ENCODE assay signal across 12 mouse cellular contexts in genomic region chr5:125138841-125139430, GRCm38 (mm10). TPM values are rescaled to one million over a fixed set of nuclear protein-coding genes. Genes with fewer than 3 reads are reported as not detected.
DNase-seq lines count a peak whose midpoint lies in the region; ATAC-seq and TF ChIP-seq lines count a peak whose summit lies in the region.
"Had no signal": no experiment of that assay in that cellular context is flagged by ENCODE, and none has a peak within 500 bp of the region (broad histone marks: within the 10 kb centered on the region; RNA-seq: fewer than 3 reads in every experiment).

No protein-coding gene starts in this region.

- H3K4me3 ChIP-seq in kidney, embryonic 15.5 days (replicated peaks) = no peak overlapping the region
- no peak overlapping the region for H3K4me3 ChIP-seq in hindbrain, embryonic 13.5 days
- peak overlapping the region; percentile 34 for H3K4me3 ChIP-seq in myocyte

- 90% methylated on average over 13 of the region's 13 CpGs for WGBS in kidney, embryonic 15.5 days
- WGBS in hindbrain, embryonic 13.5 days = 80% methylated on average over 13 of the region's 13 CpGs

- H3K36me3 ChIP-seq in kidney, embryonic 15.5 days = no peaks in the 10 kb centered on the region
- H3K36me3 ChIP-seq in hindbrain, embryonic 13.5 days = no peaks in the 10 kb centered on the region
- H3K36me3 ChIP-seq in myocyte (ENCODE audit: control insufficient read depth, insufficient read depth) = no peaks in the 10 kb centered on the region
- H3K36me3 ChIP-seq: G1E had no signal

- no peaks in the 10 kb centered on the region for H3K27me3 ChIP-seq in kidney, embryonic 15.5 days
- no peaks in the 10 kb centered on the region for H3K27me3 ChIP-seq in hindbrain, embryonic 13.5 days
- no peaks in the 10 kb centered on the region for H3K27me3 ChIP-seq in myocyte (ENCODE audit: control insufficient read depth, insufficient read depth, insufficient read length)

- H3K27ac ChIP-seq in kidney, embryonic 15.5 days = peak overlapping the region; percentile 97; the same call in 1 of the 2 replicates
- peak overlapping the region; percentile 97 for H3K27ac ChIP-seq in hindbrain, embryonic 13.5 days

- no peak overlapping the region for H3K4me2 ChIP-seq in kidney, embryonic 15.5 days
- no peak overlapping the region for H3K4me2 ChIP-seq in hindbrain, embryonic 13.5 days
- peak overlapping the region; percentile 70 for H3K4me2 ChIP-seq in myocyte (ENCODE audit: low read depth)

- ATAC-seq in kidney, embryonic 15.5 days (replicated peaks; ENCODE audit: low FRiP score) = no peak
- ATAC-seq in hindbrain, embryonic 13.5 days (ENCODE audit: low FRiP score) = no peak
- ATAC-seq in activated CD4-positive, CD25-positive, alpha-beta regulatory T cell, adult 4 months = no peak

- peaks cover 84% of the 10 kb centered on the region for H3K79me2 ChIP-seq in myocyte (ENCODE audit: control insufficient read depth, insufficient read depth)

- H3K9me3 ChIP-seq in kidney, embryonic 15.5 days (replicated peaks) = no peaks in the 10 kb centered on the region
- no peaks in the 10 kb centered on the region for H3K9me3 ChIP-seq in hindbrain, embryonic 13.5 days

- H3K4me1 ChIP-seq in kidney, embryonic 15.5 days = peaks cover 94% of the 10 kb centered on the region
- peaks cover 97% of the 10 kb centered on the region for H3K4me1 ChIP-seq in hindbrain, embryonic 13.5 days (replicated peaks)

- H3K9ac ChIP-seq in kidney, embryonic 15.5 days = no peak overlapping the region
- H3K9ac ChIP-seq in hindbrain, embryonic 13.5 days = 0 out of 2 replicates have a peak overlapping the region, but pooled peaks have one; percentile 29

- H3ac ChIP-seq in myocyte (ENCODE audit: control insufficient read depth, insufficient read length) = no peak overlapping the region

- no peak for TF ChIP-seq POLR2A in myocyte (IDR thresholded peaks at IDR 0.05; ENCODE audit: insufficient read length, low read depth)

- peak; percentile 52 for DNase-seq in cerebellum, adult 11-12 months
- DNase-seq in cerebellum, postnatal 4 days (ENCODE audit: low spot score in 2 of 2) = no peak
- no peak for DNase-seq in kidney, adult 8-10 months
- no peak for DNase-seq in adrenal gland, adult 2 months
- DNase-seq: adrenal gland, postnatal 25 days; cerebellum, adult 9-10 months; layer of hippocampus, adult 9-11 months had no signal

TF ChIP-seq in myocyte, 11 proteins besides CTCF, POLR2A, EP300 and RAD21:
- no peak for TF ChIP-seq TCF12 (IDR thresholded peaks at IDR 0.05; ENCODE audit: insufficient read depth, poor library complexity, severe bottlenecking)
- TF ChIP-seq POLR2AphosphoS2 (IDR thresholded peaks at IDR 0.05; ENCODE audit: insufficient read length, low read depth) = no peak
- TF ChIP-seq USF1 (IDR thresholded peaks at IDR 0.05; ENCODE audit: low read depth) = no peak
- no peak for TF ChIP-seq TCF3 (IDR thresholded peaks at IDR 0.05; ENCODE audit: insufficient read length, low read depth)
- no peak for TF ChIP-seq MAX (IDR thresholded peaks at IDR 0.05; ENCODE audit: low read depth)
- TF ChIP-seq E2F4 (IDR thresholded peaks at IDR 0.05; ENCODE audit: insufficient read depth) = no peak
- TF ChIP-seq MYOG (IDR thresholded peaks at IDR 0.05; ENCODE audit: control insufficient read depth in 1 of 3, insufficient read depth in 1 of 3, insufficient read length in 2 of 3, low read depth in 2 of 3) = no peak
- no peak for TF ChIP-seq CEBPB (IDR thresholded peaks at IDR 0.05; ENCODE audit: insufficient read depth, poor library complexity, severe bottlenecking)
- TF ChIP-seq MYOD1 (IDR thresholded peaks at IDR 0.05; ENCODE audit: control insufficient read depth in 1 of 3, insufficient read length in 2 of 3, low read depth in 2 of 3) = no peak
- TF ChIP-seq SRF (IDR thresholded peaks at IDR 0.05; ENCODE audit: control insufficient read depth, insufficient read length, low read depth) = no peak
- TF ChIP-seq REST (IDR thresholded peaks at IDR 0.05; ENCODE audit: insufficient read depth, insufficient read length) = no peak

RNA-seq across cellular contexts. Expression of gene Ncor2, which starts 40.1 kb away (rescaled TPM):
- 27.5 and 28.8 TPM in 2 replicates for polyA plus RNA-seq in kidney, embryonic 15.5 days (2015; fragmentation: Nextera tagmentation; extraction: Ambion mirVana)
- 24.8 and 25.1 TPM in 2 replicates for polyA plus RNA-seq in hindbrain, embryonic 13.5 days (2015; fragmentation: Nextera tagmentation; extraction: Ambion mirVana)
- 127 TPM for polyA plus RNA-seq in myocyte (2012; fragmentation: generic; extraction: Trizol)
- total RNA-seq in adrenal gland, adult 2 months (2021) = 100 to 1,000 TPM; 149 to 340 TPM
- 183 and 229 TPM in 2 replicates for polyA plus RNA-seq in adrenal gland, adult 2 months (2012; rRNA removed)
- 1 to 10 TPM; 2.9 to 8.0 TPM for polyA plus RNA-seq in activated CD4-positive, CD25-positive, alpha-beta regulatory T cell, adult 4 months (2017; shearing (Covaris generic))
- total RNA-seq: G1E had no signal
